Mouse (Mus musculus) neural tube, embryonic 11.5 days (tissue): ENCODE results near the gene Mitd1. TPM values are rescaled to one million over a fixed set of nuclear protein-coding genes. Genes with fewer than 3 reads are reported as not detected.

Experiments
- ATAC-seq: fragments of 200-750 bp; cut with Nextera tagmentation; 2 replicates; pipeline ENCODE4 v1.8.0; 2017; ENCODE audit warnings: moderate number of reproducible peaks, mild to moderate bottlenecking, moderate TSS enrichment, moderate library complexity; ENCODE audit not compliant: insufficient read depth, low FRiP score, low TSS enrichment
- DNase-seq: peaks from one replicate; pipeline ENCODE4 v3.0.0-alpha.2; 2015; ENCODE audit warnings: low spot score
- H3K27ac ChIP-seq: fragments of 300-500 bp; sonication (generic); 2 replicates; pipeline ENCODE4 v1.5.1; 2014; ENCODE audit warnings: low read depth, mild to moderate bottlenecking, low read length
- H3K27me3 ChIP-seq: fragments of 300-500 bp; sonication (generic); 2 replicates; pipeline ENCODE4 v1.6.1; 2014; ENCODE audit warnings: mild to moderate bottlenecking, low read length, mixed read lengths; ENCODE audit not compliant: control insufficient read depth, insufficient read depth
- H3K36me3 ChIP-seq: fragments of 300-500 bp; sonication (generic); 2 replicates; pipeline ENCODE4 v1.6.1; 2014; ENCODE audit warnings: mild to moderate bottlenecking, low read length, moderate library complexity, mixed read lengths; ENCODE audit not compliant: control insufficient read depth, insufficient read depth
- H3K4me1 ChIP-seq: fragments of 300-500 bp; sonication (generic); 2 replicates; pipeline ENCODE4 v1.6.1; 2014; ENCODE audit warnings: low read length, mixed read lengths; ENCODE audit not compliant: control insufficient read depth, insufficient read depth
- H3K4me2 ChIP-seq: fragments of 300-500 bp; sonication (generic); 2 replicates; pipeline ENCODE4 v1.6.1; 2014; ENCODE audit warnings: low read depth, mild to moderate bottlenecking, moderate library complexity
- H3K4me3 ChIP-seq: fragments of 300-500 bp; sonication (generic); 2 replicates; pipeline ENCODE4 v1.5.1; 2014; ENCODE audit warnings: low read depth, low read length
- H3K9ac ChIP-seq: fragments of 300-500 bp; sonication (generic); 2 replicates; pipeline ENCODE4 v1.6.1; 2014; ENCODE audit warnings: mild to moderate bottlenecking, low read length
- H3K9me3 ChIP-seq: fragments of 300-500 bp; sonication (generic); 2 replicates; pipeline ENCODE4 v1.6.1; 2016; ENCODE audit warnings: low read length; ENCODE audit not compliant: control insufficient read depth
- WGBS: fragments of 180-500 bp; shearing (Covaris S2); extraction: QIAGEN DNeasy Blood & Tissue Kit; methylation state at CpG from one replicate; pipeline ENCODE4 v1.1.7; 2014; 5-methylcytosine and 5-hydroxymethylcytosine counted together
- polyA plus RNA-seq: library from polyadenylated mRNA; unstranded; fragments of >200 nt; fragmentation: Nextera tagmentation; extraction: Ambion mirVana; gene quantifications from 2 replicates; pipeline ENCODE4 v1.2.1, GENCODE M21; 2014

The Mitd1 gene
- polyA plus RNA-seq, 1 experiment from 2014 or later: 23.9 TPM

DNA sequence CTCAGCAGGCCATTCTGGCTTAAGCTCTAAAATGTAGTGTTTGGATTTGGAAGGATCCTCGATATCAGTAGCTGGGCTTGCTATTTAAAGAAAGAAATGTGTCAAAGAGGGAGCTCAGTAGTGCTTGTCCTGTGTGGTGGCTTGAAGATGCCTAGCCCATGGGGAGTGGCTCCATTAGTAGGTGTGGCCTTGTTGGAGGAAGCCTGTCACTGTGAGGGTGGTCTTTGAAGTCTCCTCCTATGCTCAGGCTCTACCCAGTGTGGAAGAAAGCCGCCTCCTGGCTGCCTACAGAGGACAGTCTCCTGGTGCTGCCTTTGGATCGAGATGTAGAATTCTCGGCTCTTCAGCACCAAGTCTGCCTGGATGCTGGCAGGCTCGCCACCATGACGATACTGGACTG lies 10.1 kb upstream of the Mitd1 start:
- Histone ChIP-seq H3K27me3 (no peaks in the 10 kb centered on the region), H3K4me1 (no peaks in the 10 kb centered on the region), H3K9me3 (no peaks in the 10 kb centered on the region), H3K9ac (no peak overlapping the region), H3K4me2 (no peak overlapping the region), H3K27ac (no peak overlapping the region), H3K4me3 (no peak overlapping the region), H3K36me3 (peaks cover 2% of the 10 kb centered on the region; the same call in 1 of the 2 replicates)
- ATAC-seq: no peak
- DNase-seq: no peak
- 51% methylated on average over 6 of the region's 6 CpGs for WGBS

DNA sequence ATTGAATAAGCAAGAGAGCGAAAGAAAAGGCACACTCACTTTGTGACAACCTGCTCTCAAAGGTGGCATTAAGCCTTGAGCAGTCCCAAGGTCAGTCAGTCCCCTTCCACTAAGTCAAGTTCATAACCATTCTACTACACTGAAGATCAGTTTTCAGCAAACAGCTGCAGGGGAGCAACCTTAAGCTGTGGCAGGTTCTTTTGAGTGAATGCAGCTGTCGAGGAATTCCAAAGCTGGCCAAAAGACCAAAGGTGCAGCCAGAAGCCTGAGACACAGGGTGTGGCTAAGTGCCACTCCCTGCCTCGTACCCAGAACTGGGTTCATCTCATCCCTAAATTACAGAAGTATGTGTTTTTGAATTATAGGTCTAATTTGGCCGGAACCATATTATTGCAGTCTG lies 9.6 kb upstream of the Mitd1 start:
- Histone ChIP-seq H3K4me1 (no peaks in the 10 kb centered on the region), H3K36me3 (peaks cover 2% of the 10 kb centered on the region; the same call in 1 of the 2 replicates), H3K4me2 (no peak overlapping the region), H3K4me3 (no peak overlapping the region), H3K27ac (no peak overlapping the region), H3K9ac (no peak overlapping the region), H3K27me3 (no peaks in the 10 kb centered on the region), H3K9me3 (no peaks in the 10 kb centered on the region)
- 88% methylated on average over 4 of the region's 4 CpGs for WGBS
- DNase-seq (no peak), ATAC-seq (no peak)

- H3K4me1 ChIP-seq: peaks cover 3% of the 10 kb centered on the region
- peaks cover 2% of the 10 kb centered on the region; the same call in 1 of the 2 replicates for H3K36me3 ChIP-seq
- no peak for ATAC-seq
- H3K9ac ChIP-seq: no peak overlapping the region
- H3K27ac ChIP-seq: no peak overlapping the region
- H3K27me3 ChIP-seq: no peaks in the 10 kb centered on the region
- H3K4me2 ChIP-seq: no peak overlapping the region
- DNase-seq: no peak
- H3K4me3 ChIP-seq: no peak overlapping the region
- no peaks in the 10 kb centered on the region for H3K9me3 ChIP-seq
Observed at GRCm38 (mm10) chr1:37894606-37895005, 4.4 kb upstream of the Mitd1 start.

- 86% methylated on average over 3 of the region's 3 CpGs for WGBS
- Histone ChIP-seq H3K27me3 (no peaks in the 10 kb centered on the region), H3K4me1 (peaks cover 3% of the 10 kb centered on the region), H3K9me3 (no peaks in the 10 kb centered on the region), H3K9ac (no peak overlapping the region), H3K36me3 (no peaks in the 10 kb centered on the region), H3K4me2 (no peak overlapping the region; the same call in 1 of the 2 replicates), H3K27ac (no peak overlapping the region), H3K4me3 (no peak overlapping the region; the same call in 1 of the 2 replicates)
- ATAC-seq (no peak), DNase-seq (no peak)
Observed at GRCm38 (mm10) chr1:37891400-37891799, 1.2 kb upstream of the Mitd1 start.

- 79% methylated on average over 7 of the region's 7 CpGs for WGBS
- Histone ChIP-seq H3K36me3 (no peaks in the 10 kb centered on the region), H3K27me3 (no peaks in the 10 kb centered on the region), H3K4me1 (peaks cover 3% of the 10 kb centered on the region), H3K9ac (no peak overlapping the region), H3K4me2 (peak overlapping the region; percentile 61), H3K9me3 (no peaks in the 10 kb centered on the region), H3K27ac (no peak overlapping the region), H3K4me3 (peak overlapping the region; percentile 52)
- DNase-seq (no peak), ATAC-seq (no peak)
Observed at GRCm38 (mm10) chr1:37889206-37889605, 1.0 kb downstream of the Mitd1 start.

DNA sequence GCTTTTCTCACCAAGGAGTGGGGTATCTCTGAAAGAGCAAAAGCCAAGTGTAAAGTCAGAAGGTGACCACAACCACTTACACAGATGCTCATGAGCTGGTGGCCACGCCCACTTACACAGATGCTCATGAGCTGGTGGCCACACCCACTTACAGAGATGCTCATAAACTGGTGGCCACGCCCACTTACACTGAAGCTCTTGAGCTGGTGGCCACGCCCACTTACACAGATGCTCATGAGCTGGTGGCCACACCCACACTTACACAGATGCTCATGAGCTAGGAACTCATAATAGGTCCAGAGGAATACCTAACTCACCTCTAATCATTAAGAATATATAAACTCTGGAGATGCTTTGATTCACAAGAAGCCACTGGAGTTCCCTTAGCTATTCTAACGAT lies 5.8 kb downstream of the Mitd1 start:
- Histone ChIP-seq H3K27ac (no peak overlapping the region), H3K9me3 (no peaks in the 10 kb centered on the region), H3K4me1 (no peaks in the 10 kb centered on the region), H3K4me2 (no peak overlapping the region), H3K27me3 (no peaks in the 10 kb centered on the region), H3K9ac (no peak overlapping the region), H3K4me3 (no peak overlapping the region), H3K36me3 (peaks cover 3% of the 10 kb centered on the region; the same call in 1 of the 2 replicates)
- 79% methylated on average over 4 of the region's 4 CpGs for WGBS
- no peak for ATAC-seq
- no peak for DNase-seq

- H3K27me3 ChIP-seq: no peaks in the 10 kb centered on the region
- no peaks in the 10 kb centered on the region for H3K4me1 ChIP-seq
- 93% methylated on average over 4 of the region's 4 CpGs for WGBS
- no peak overlapping the region for H3K4me2 ChIP-seq
- no peak for DNase-seq
- peaks cover 3% of the 10 kb centered on the region; the same call in 1 of the 2 replicates for H3K36me3 ChIP-seq
- H3K9ac ChIP-seq: no peak overlapping the region
- H3K4me3 ChIP-seq: no peak overlapping the region
- H3K9me3 ChIP-seq: no peaks in the 10 kb centered on the region
- no peak for ATAC-seq
- H3K27ac ChIP-seq: no peak overlapping the region
Observed at GRCm38 (mm10) chr1:37883411-37883810, 6.8 kb downstream of the Mitd1 start.

GRCm38 (mm10) chr1:37877736-37878460 lies 12.3 kb downstream of the Mitd1 start:
- Histone ChIP-seq H3K4me2 (no peak overlapping the region), H3K27ac (no peak overlapping the region), H3K9me3 (no peaks in the 10 kb centered on the region), H3K4me3 (no peak overlapping the region), H3K27me3 (no peaks in the 10 kb centered on the region), H3K4me1 (no peaks in the 10 kb centered on the region), H3K36me3 (peaks cover 2% of the 10 kb centered on the region), H3K9ac (no peak overlapping the region)
- WGBS: 93% methylated on average over 13 of the region's 13 CpGs
- DNase-seq (no peak), ATAC-seq (no peak)

GRCm38 (mm10) chr1:37873157-37873556 lies 17.1 kb downstream of the Mitd1 start:
- no peak overlapping the region for H3K4me3 ChIP-seq
- no peak for DNase-seq
- H3K9ac ChIP-seq: no peak overlapping the region
- H3K36me3 ChIP-seq: peaks cover 2% of the 10 kb centered on the region
- no peak overlapping the region for H3K4me2 ChIP-seq
- no peaks in the 10 kb centered on the region for H3K27me3 ChIP-seq
- ATAC-seq: no peak
- H3K27ac ChIP-seq: no peak overlapping the region
- H3K9me3 ChIP-seq: no peaks in the 10 kb centered on the region
- 91% methylated on average over 4 of the region's 4 CpGs for WGBS
- H3K4me1 ChIP-seq: no peaks in the 10 kb centered on the region
